Mouse (Mus musculus) hematopoietic stem cell, adult 5-6 weeks (primary cell): ENCODE results near the gene Camkk2. TPM values are rescaled to one million over a fixed set of nuclear protein-coding genes. Genes with fewer than 3 reads are reported as not detected.
A peak's percentile ranks its signal among the peaks of the same experiment; 100 is the strongest.

Experiments used
- ATAC-seq, 2 experiments: fragments of 125-278 bp in 1 of 2; replicated peaks in 1 of 2; 2 replicates each; pipeline ENCODE4 v1.8.0; 2016 to 2017; ENCODE audit warnings: inconsistent platforms in 2 of 2, mild to moderate bottlenecking in 2 of 2, moderate number of reproducible peaks in 2 of 2, low read depth in 1 of 2, moderate TSS enrichment in 1 of 2; ENCODE audit not compliant: low FRiP score in 2 of 2, poor library complexity in 2 of 2, severe bottlenecking in 2 of 2, insufficient read depth in 1 of 2, low TSS enrichment in 1 of 2
- total RNA-seq: library from RNA; stranded (forward); fragments of 172-1452, 232-1000 nt; gene quantifications from 2 replicates; pipeline ENCODE4 v1.2.3, GENCODE M21; 2017

Camkk2 gene
- 23.7 and 41.6 TPM in 2 replicates for total RNA-seq

- ATAC-seq = peak; percentile 65 to 80
Measured at GRCm38 (mm10) chr5:122779277-122779834, at the start of gene Camkk2. TSS of gene Camkk2 (minus strand) at chr5:122779409.

- ATAC-seq = no peak
Measured at GRCm38 (mm10) chr5:122825099-122825498, 45.9 kb upstream of the Camkk2 start.

GRCm38 (mm10) chr5:122824450-122824849 lies 45.2 kb upstream of the Camkk2 start:
- no peak for ATAC-seq

- no peak for ATAC-seq
Measured at GRCm38 (mm10) chr5:122823976-122824375, 44.8 kb upstream of the Camkk2 start.

- ATAC-seq = no peak
Measured at GRCm38 (mm10) chr5:122822441-122822840, 43.2 kb upstream of the Camkk2 start.

GRCm38 (mm10) chr5:122821524-122821885 lies 42.3 kb upstream of the Camkk2 start:
- ATAC-seq = peak; percentile 43 to 50; a peak in 3 of 4 replicates

- peak; percentile 95 to 99 for ATAC-seq
Measured at GRCm38 (mm10) chr5:122820777-122821523, 41.7 kb upstream of the Camkk2 start, which contains the start of gene Anapc5. TSS of gene Anapc5 (minus strand) at chr5:122821339.

- no peak for ATAC-seq
Measured at GRCm38 (mm10) chr5:122812699-122813098, 33.5 kb upstream of the Camkk2 start.

GRCm38 (mm10) chr5:122811364-122812079 lies 32.3 kb upstream of the Camkk2 start:
- ATAC-seq = peak; percentile 75 to 78; a peak in 3 of 4 replicates

- ATAC-seq = no peak
Measured at GRCm38 (mm10) chr5:122805503-122805902, 26.3 kb upstream of the Camkk2 start.

GRCm38 (mm10) chr5:122802706-122803105 lies 23.5 kb upstream of the Camkk2 start:
- ATAC-seq = no peak

- no peak for ATAC-seq
Measured at GRCm38 (mm10) chr5:122801684-122802083, 22.5 kb upstream of the Camkk2 start.

- no peak for ATAC-seq
Measured at GRCm38 (mm10) chr5:122800345-122801010, 21.3 kb upstream of the Camkk2 start.

- no peak for ATAC-seq
Measured at GRCm38 (mm10) chr5:122799379-122800344, 20.5 kb upstream of the Camkk2 start.

- peak; percentile 75 to 88 for ATAC-seq
Measured at GRCm38 (mm10) chr5:122798557-122799378, 19.6 kb upstream of the Camkk2 start.

- no peak for ATAC-seq
Measured at GRCm38 (mm10) chr5:122797866-122798265, 18.7 kb upstream of the Camkk2 start.
